Mouse (Mus musculus): ENCODE measurements around the gene Ccdc89.

Gene Ccdc89

DNA sequence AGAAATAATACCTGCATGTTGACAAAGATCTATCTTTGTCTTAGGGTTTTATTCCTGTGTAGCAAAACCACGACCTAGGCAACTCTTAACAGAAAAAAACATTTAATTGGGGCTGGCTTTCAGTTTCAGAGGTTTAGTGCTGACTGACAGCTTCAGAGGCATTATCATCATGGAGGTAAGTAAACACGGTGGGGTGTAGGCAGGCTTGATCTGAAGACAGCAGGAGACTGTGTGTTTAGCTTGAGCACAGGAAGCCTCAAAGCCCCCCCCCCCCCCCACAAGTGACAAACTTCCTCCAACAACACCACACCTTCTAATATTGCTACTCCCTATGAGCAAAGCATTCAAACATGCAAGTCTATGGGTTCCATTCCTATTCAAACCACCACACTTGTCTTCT lies 47.1 kb downstream of the Ccdc89 start:
- no peak for DNase-seq (ENCODE audit: low spot score in 2 of 2)

DNA sequence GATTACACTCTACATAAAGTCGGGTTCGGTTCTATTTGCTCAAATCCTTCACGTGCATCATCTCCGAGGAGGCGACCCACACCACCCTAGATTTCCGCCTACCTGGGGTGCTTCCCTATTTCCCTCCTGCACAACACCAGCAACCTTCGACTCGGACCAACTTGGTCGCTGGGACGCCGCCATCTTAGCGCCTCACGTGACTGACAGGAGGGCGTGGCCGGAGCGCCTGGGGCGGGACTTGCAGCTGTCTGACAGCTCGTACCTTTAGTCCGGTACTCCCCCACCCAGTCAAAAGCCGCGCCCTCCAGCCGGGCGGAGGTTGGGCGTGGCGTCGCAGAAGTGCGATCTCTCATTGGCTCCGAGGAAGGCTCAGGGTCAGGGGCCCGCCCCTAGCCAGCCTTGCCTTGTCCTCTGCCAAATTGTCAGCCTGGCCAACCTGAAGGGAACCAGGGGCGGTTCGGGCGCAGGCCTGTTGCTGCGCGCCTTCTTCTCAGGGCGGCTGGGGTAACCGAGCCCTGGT lies 49.5 kb downstream of the Ccdc89 start, which contains the start of gene Tmem126b:
Gene Tmem126b, minus strand, starts transcription at position 209 of the 520 bp plus-strand sequence.
- peak; percentile 99 for DNase-seq (ENCODE audit: low spot score in 2 of 2)

- no peak for DNase-seq (ENCODE audit: low spot score in 2 of 2)
These were observed 50.2 kb downstream of the Ccdc89 start, which contains the start of gene Dlg2 for GRCm38 (mm10) chr7:90476313-90477245. Gene Dlg2, plus strand, starts transcription at chr7:90476672.
